Mouse (Mus musculus): ENCODE measurements at regions not wholly inside any gene's neighbourhood (a gene's known extent, or its start where the extent isn't known, plus 50 kb on each side); places are given as distances from the start of the nearest gene placed in this dataset.

- Histone ChIP-seq H3K36me3 (no peaks in the 10 kb centered on the region), H3K27ac (no peak overlapping the region), H3K9me3 (no peaks in the 10 kb centered on the region), H3K27me3 (ENCODE audit: insufficient read depth, poor library complexity, severe bottlenecking) (no peaks in the 10 kb centered on the region), H3K4me3 (no peak overlapping the region), H3K4me1 (replicated peaks) (no peaks in the 10 kb centered on the region; the same call in 1 of the 2 replicates)
- 82% methylated on average over 10 of the region's 10 CpGs for WGBS
- no peak for DNase-seq (ENCODE audit: low spot score)
Observed at GRCm38 (mm10) chr15:96834162-96834843, 134.8 kb upstream of the Slc38a2 start.

- WGBS = 82% methylated on average over 10 of the region's 10 CpGs
Observed at GRCm38 (mm10) chr15:96832389-96832788, 132.9 kb upstream of the Slc38a2 start.

GRCm38 (mm10) chr15:96831256-96831655 is 131.7 kb upstream of the Slc38a2 start:
- 93% methylated on average over 10 of the region's 10 CpGs for WGBS
- H3K9me3 ChIP-seq = no peaks in the 10 kb centered on the region
- no peak overlapping the region for H3K27ac ChIP-seq
- no peak for DNase-seq (ENCODE audit: low spot score)
- no peak overlapping the region for H3K4me3 ChIP-seq
- H3K4me1 ChIP-seq (replicated peaks) = no peaks in the 10 kb centered on the region; the same call in 1 of the 2 replicates
- no peaks in the 10 kb centered on the region for H3K27me3 ChIP-seq (ENCODE audit: insufficient read depth, poor library complexity, severe bottlenecking)
- no peaks in the 10 kb centered on the region for H3K36me3 ChIP-seq

More at GRCm38 (mm10) chr15:96832389-96832788, 132.9 kb upstream of the Slc38a2 start:
- Histone ChIP-seq H3K4me3 (no peak overlapping the region), H3K27me3 (ENCODE audit: insufficient read depth, poor library complexity, severe bottlenecking) (no peaks in the 10 kb centered on the region), H3K9me3 (no peaks in the 10 kb centered on the region), H3K4me1 (replicated peaks) (no peaks in the 10 kb centered on the region; the same call in 1 of the 2 replicates), H3K27ac (no peak overlapping the region), H3K36me3 (no peaks in the 10 kb centered on the region)
- DNase-seq (ENCODE audit: low spot score) = no peak

- H3K27me3 ChIP-seq (ENCODE audit: insufficient read depth, poor library complexity, severe bottlenecking) = no peaks in the 10 kb centered on the region
- WGBS = 91% methylated on average over 11 of the region's 11 CpGs
- no peak overlapping the region for H3K4me3 ChIP-seq
- no peaks in the 10 kb centered on the region for H3K36me3 ChIP-seq
- no peak for DNase-seq (ENCODE audit: low spot score)
- H3K27ac ChIP-seq = no peak overlapping the region
- no peaks in the 10 kb centered on the region for H3K9me3 ChIP-seq
- no peaks in the 10 kb centered on the region; the same call in 1 of the 2 replicates for H3K4me1 ChIP-seq (replicated peaks)
Observed at GRCm38 (mm10) chr15:96830578-96830977, 131.0 kb upstream of the Slc38a2 start.

GRCm38 (mm10) chr15:96829941-96830340 is 130.4 kb upstream of the Slc38a2 start:
- DNase-seq (ENCODE audit: low spot score) = no peak
- no peaks in the 10 kb centered on the region for H3K9me3 ChIP-seq
- no peaks in the 10 kb centered on the region for H3K27me3 ChIP-seq (ENCODE audit: insufficient read depth, poor library complexity, severe bottlenecking)
- H3K4me1 ChIP-seq (replicated peaks) = no peaks in the 10 kb centered on the region; the same call in 1 of the 2 replicates
- no peaks in the 10 kb centered on the region for H3K36me3 ChIP-seq
- no peak overlapping the region for H3K4me3 ChIP-seq
- no peak overlapping the region for H3K27ac ChIP-seq
- 95% methylated on average over 12 of the region's 12 CpGs for WGBS

GRCm38 (mm10) chr15:96828681-96829080 is 129.2 kb upstream of the Slc38a2 start:
- WGBS = 91% methylated on average over 8 of the region's 8 CpGs
- Histone ChIP-seq H3K27me3 (ENCODE audit: insufficient read depth, poor library complexity, severe bottlenecking) (no peaks in the 10 kb centered on the region), H3K27ac (no peak overlapping the region), H3K36me3 (no peaks in the 10 kb centered on the region), H3K4me1 (replicated peaks) (no peaks in the 10 kb centered on the region), H3K4me3 (no peak overlapping the region), H3K9me3 (no peaks in the 10 kb centered on the region)
- no peak for DNase-seq (ENCODE audit: low spot score)

GRCm38 (mm10) chr15:96827931-96828330 is 128.4 kb upstream of the Slc38a2 start:
- H3K36me3 ChIP-seq = no peaks in the 10 kb centered on the region
- no peak for DNase-seq (ENCODE audit: low spot score)
- 86% methylated on average over 8 of the region's 8 CpGs for WGBS
- H3K9me3 ChIP-seq = no peaks in the 10 kb centered on the region
- no peak overlapping the region for H3K27ac ChIP-seq
- no peaks in the 10 kb centered on the region for H3K4me1 ChIP-seq (replicated peaks)
- H3K27me3 ChIP-seq (ENCODE audit: insufficient read depth, poor library complexity, severe bottlenecking) = no peaks in the 10 kb centered on the region
- no peak overlapping the region for H3K4me3 ChIP-seq

GRCm38 (mm10) chr15:96818435-96818834 is 118.9 kb upstream of the Slc38a2 start:
- WGBS = 89% methylated on average over 7 of the region's 7 CpGs
- DNase-seq (ENCODE audit: low spot score) = no peak
- Histone ChIP-seq H3K36me3 (no peaks in the 10 kb centered on the region), H3K27me3 (ENCODE audit: insufficient read depth, poor library complexity, severe bottlenecking) (no peaks in the 10 kb centered on the region), H3K4me3 (no peak overlapping the region), H3K9me3 (no peaks in the 10 kb centered on the region), H3K27ac (no peak overlapping the region), H3K4me1 (replicated peaks) (no peaks in the 10 kb centered on the region)

GRCm38 (mm10) chr15:96817626-96818025 is 118.1 kb upstream of the Slc38a2 start:
- WGBS = 87% methylated on average over 5 of the region's 5 CpGs
- peaks cover 4% of the 10 kb centered on the region; the same call in 1 of the 2 replicates for H3K9me3 ChIP-seq
- H3K36me3 ChIP-seq = no peaks in the 10 kb centered on the region
- no peaks in the 10 kb centered on the region for H3K4me1 ChIP-seq (replicated peaks)
- no peak for DNase-seq (ENCODE audit: low spot score)
- no peaks in the 10 kb centered on the region for H3K27me3 ChIP-seq (ENCODE audit: insufficient read depth, poor library complexity, severe bottlenecking)
- H3K4me3 ChIP-seq = no peak overlapping the region
- H3K27ac ChIP-seq = no peak overlapping the region

GRCm38 (mm10) chr15:96816997-96817570 is 117.6 kb upstream of the Slc38a2 start:
- 83% methylated on average over 5 of the region's 5 CpGs for WGBS
- Histone ChIP-seq H3K4me1 (replicated peaks) (no peaks in the 10 kb centered on the region), H3K9me3 (peaks cover 9% of the 10 kb centered on the region), H3K4me3 (no peak overlapping the region), H3K36me3 (no peaks in the 10 kb centered on the region), H3K27ac (no peak overlapping the region), H3K27me3 (ENCODE audit: insufficient read depth, poor library complexity, severe bottlenecking) (no peaks in the 10 kb centered on the region)
- DNase-seq (ENCODE audit: low spot score) = no peak

- Histone ChIP-seq H3K4me3 (no peak overlapping the region), H3K36me3 (no peaks in the 10 kb centered on the region), H3K4me1 (replicated peaks) (no peaks in the 10 kb centered on the region), H3K9me3 (peaks cover 15% of the 10 kb centered on the region), H3K27ac (no peak overlapping the region), H3K27me3 (ENCODE audit: insufficient read depth, poor library complexity, severe bottlenecking) (no peaks in the 10 kb centered on the region)
- no peak for DNase-seq (ENCODE audit: low spot score)
- WGBS = 80% methylated on average over 2 of the region's 2 CpGs
Observed at GRCm38 (mm10) chr15:96813472-96813871, 113.9 kb upstream of the Slc38a2 start.

- H3K4me3 ChIP-seq = no peak overlapping the region
- 69% methylated on average over 1 of the region's 1 CpGs for WGBS
- H3K27me3 ChIP-seq (ENCODE audit: insufficient read depth, poor library complexity, severe bottlenecking) = no peaks in the 10 kb centered on the region
- H3K36me3 ChIP-seq = no peaks in the 10 kb centered on the region
- H3K9me3 ChIP-seq = no peaks in the 10 kb centered on the region
- no peak for DNase-seq (ENCODE audit: low spot score)
- H3K4me1 ChIP-seq (replicated peaks) = no peaks in the 10 kb centered on the region; the same call in 1 of the 2 replicates
- no peak overlapping the region for H3K27ac ChIP-seq
Observed at GRCm38 (mm10) chr15:96802729-96803053, 103.2 kb upstream of the Slc38a2 start.

GRCm38 (mm10) chr15:96802034-96802728 is 102.7 kb upstream of the Slc38a2 start:
- H3K36me3 ChIP-seq = no peaks in the 10 kb centered on the region
- H3K27ac ChIP-seq = no peak overlapping the region
- no peaks in the 10 kb centered on the region for H3K27me3 ChIP-seq (ENCODE audit: insufficient read depth, poor library complexity, severe bottlenecking)
- H3K4me3 ChIP-seq = no peak overlapping the region
- 85% methylated on average over 9 of the region's 9 CpGs for WGBS
- no peak for DNase-seq (ENCODE audit: low spot score)
- no peaks in the 10 kb centered on the region; the same call in 1 of the 2 replicates for H3K4me1 ChIP-seq (replicated peaks)
- H3K9me3 ChIP-seq = no peaks in the 10 kb centered on the region

Data from hindbrain, embryonic 10.5 days (tissue).